Mouse (Mus musculus) lung, postnatal 0 days (tissue): ENCODE data around the gene Pip4k2a.

ENCODE experiments used
- CTCF ChIP-seq: IDR thresholded peaks from 2 replicates; pipeline ENCODE4 v1.5.1; 2016; ENCODE audit warnings: antibody characterized with exemption, mild to moderate bottlenecking
- EP300 ChIP-seq: IDR thresholded peaks from 2 replicates; pipeline ENCODE4 v1.6.1; 2016; ENCODE audit warnings: antibody characterized with exemption, mild to moderate bottlenecking, control low read depth

GRCm38 (mm10) chr2:18864719-18865118 lies 133.2 kb downstream of the Pip4k2a start:
- TF ChIP-seq CTCF (no peak), EP300 (no peak)
